Mouse (Mus musculus) thymus, adult 2 months (tissue): Measurements from ENCODE around the gene Acta1. TPM values are rescaled to one million over a fixed set of nuclear protein-coding genes. Genes with fewer than 3 reads are reported as not detected.

Source experiments
- DNase-seq: peaks from one replicate; pipeline ENCODE4 v3.0.0; 2021
- H3K27ac ChIP-seq: fragments of 200-500 bp; 2 replicates; pipeline ENCODE4 v1.5.1; 2012; ENCODE audit warnings: low read length, control low read depth; ENCODE audit not compliant: control insufficient read depth, insufficient read depth
- H3K27me3 ChIP-seq: fragments of 200-500 bp; 2 replicates; pipeline ENCODE4 v1.6.1; 2012; ENCODE audit warnings: mild to moderate bottlenecking, low read length, moderate library complexity, mixed read lengths; ENCODE audit not compliant: control insufficient read depth, insufficient read depth
- H3K36me3 ChIP-seq: fragments of 200-500 bp; 2 replicates; pipeline ENCODE4 v1.6.1; 2012; ENCODE audit warnings: mild to moderate bottlenecking, low read length, moderate library complexity; ENCODE audit not compliant: control insufficient read depth, insufficient read depth
- H3K4me1 ChIP-seq: fragments of 200-500 bp; replicated peaks from 2 replicates; pipeline ENCODE4 v1.6.1; 2012; ENCODE audit warnings: low read length; ENCODE audit not compliant: control insufficient read depth, insufficient read depth
- H3K4me3 ChIP-seq: fragments of 200-500 bp; 2 replicates; pipeline ENCODE4 v1.5.1; 2012; ENCODE audit warnings: mild to moderate bottlenecking, low read length, control low read depth, moderate library complexity; ENCODE audit not compliant: control insufficient read depth, insufficient read depth
- CTCF ChIP-seq: fragments of 200-500 bp; IDR thresholded peaks from 2 replicates; pipeline ENCODE4 v1.5.1; 2012; ENCODE audit warnings: mild to moderate bottlenecking, control low read depth, low read length, moderate library complexity, borderline replicate concordance; ENCODE audit not compliant: control insufficient read depth, poor library complexity, insufficient read depth; ENCODE audit errors: extremely low read depth
- POLR2A ChIP-seq: fragments of 200-500 bp; IDR thresholded peaks from 2 replicates; pipeline ENCODE4 v1.6.1; 2012; ENCODE audit warnings: mild to moderate bottlenecking, low read length, control low read depth, moderate library complexity; ENCODE audit not compliant: control insufficient read depth, poor library complexity, insufficient read depth; ENCODE audit errors: extremely low read depth
- WGBS: fragments of 180-500 bp; shearing (Covaris S2); methylation state at CpG from one replicate; pipeline ENCODE4 v1.1.7; 2018; 5-methylcytosine and 5-hydroxymethylcytosine counted together
- polyA plus RNA-seq: library from polyadenylated mRNA; depleted of rRNA; stranded (reverse); fragments of >200 nt; gene quantifications from 2 replicates; pipeline ENCODE4 v1.2.3, GENCODE M21; 2012; rRNA removed

Acta1 gene
- polyA plus RNA-seq, 1 experiment = 13.3 TPM

GRCm38 (mm10) chr8:123842086-123842485 is 52.5 kb downstream of the Acta1 start:
- Histone ChIP-seq H3K4me1 (peaks cover 4% of the 10 kb centered on the region), H3K4me3 (no peak overlapping the region), H3K36me3 (peaks cover 6% of the 10 kb centered on the region), H3K27ac (no peak overlapping the region), H3K27me3 (no peaks in the 10 kb centered on the region)
- 95% methylated on average over 12 of the region's 12 CpGs for WGBS
- TF ChIP-seq POLR2A (no peak), CTCF (no peak)
- no peak for DNase-seq

Other genes with a start within 250 kb of the Acta1 start
- gene Rhou, start 240.8 kb downstream of the Acta1 start, polyA plus RNA-seq = 3.1 and 3.5 TPM in 2 replicates
- 4.4 and 5.1 TPM in 2 replicates for gene Rab4a, start 88.8 kb downstream of the Acta1 start, polyA plus RNA-seq
- 7.3 and 9.6 TPM in 2 replicates for gene Ccsap, start 34.5 kb downstream of the Acta1 start, polyA plus RNA-seq
- gene Nup133, start 54.5 kb upstream of the Acta1 start, polyA plus RNA-seq = 15.9 and 19.8 TPM in 2 replicates
- gene Abcb10, start 88.4 kb upstream of the Acta1 start, polyA plus RNA-seq = 5.4 and 5.5 TPM in 2 replicates
- 96.5 and 106 TPM in 2 replicates for gene Taf5l, start 126.6 kb upstream of the Acta1 start, polyA plus RNA-seq
- 16.2 and 20.0 TPM in 2 replicates for gene Urb2, start 126.8 kb upstream of the Acta1 start, polyA plus RNA-seq